Mouse (Mus musculus) forebrain, embryonic 11.5 days (tissue): ENCODE data around the gene Gm6525. TPM values are rescaled to one million over a fixed set of nuclear protein-coding genes. Genes with fewer than 3 reads are reported as not detected.

Experiments
- ATAC-seq: fragments of 200-750 bp; cut with Nextera tagmentation; replicated peaks from 2 replicates; pipeline ENCODE4 v1.8.0; 2017; ENCODE audit warnings: moderate TSS enrichment; ENCODE audit not compliant: low FRiP score
- DNase-seq: peaks from one replicate; pipeline ENCODE4 v3.0.0-alpha.2; 2017; ENCODE audit warnings: low spot score
- H3K27ac ChIP-seq: fragments of 300-500 bp; sonication (generic); 2 replicates; pipeline ENCODE4 v1.5.1; 2014; ENCODE audit warnings: low read depth, low read length
- H3K27me3 ChIP-seq: fragments of 300-500 bp; sonication (generic); 2 replicates; pipeline ENCODE4 v1.6.1; 2014; ENCODE audit warnings: mild to moderate bottlenecking, low read length, mixed read lengths; ENCODE audit not compliant: control insufficient read depth, insufficient read depth
- H3K36me3 ChIP-seq: fragments of 300-500 bp; sonication (generic); 2 replicates; pipeline ENCODE4 v1.6.1; 2014; ENCODE audit warnings: mild to moderate bottlenecking, low read length, moderate library complexity, mixed read lengths; ENCODE audit not compliant: control insufficient read depth, insufficient read depth
- H3K4me1 ChIP-seq: fragments of 300-500 bp; sonication (generic); replicated peaks from 2 replicates; pipeline ENCODE4 v1.6.1; 2014; ENCODE audit warnings: low read length, mixed read lengths; ENCODE audit not compliant: control insufficient read depth, insufficient read depth
- H3K4me2 ChIP-seq: fragments of 300-500 bp; sonication (generic); 2 replicates; pipeline ENCODE4 v1.6.1; 2014; ENCODE audit warnings: low read depth, mild to moderate bottlenecking, low read length, moderate library complexity, mixed read lengths; ENCODE audit not compliant: severe bottlenecking
- H3K4me3 ChIP-seq: fragments of 300-500 bp; sonication (generic); 2 replicates; pipeline ENCODE4 v1.5.1; 2014; ENCODE audit warnings: low read depth, low read length
- H3K9ac ChIP-seq: fragments of 300-500 bp; sonication (generic); 2 replicates; pipeline ENCODE4 v1.6.1; 2014; ENCODE audit warnings: low read length
- H3K9me3 ChIP-seq: fragments of 300-500 bp; sonication (generic); 2 replicates; pipeline ENCODE4 v1.6.1; 2016; ENCODE audit warnings: low read length, mixed read lengths; ENCODE audit not compliant: control insufficient read depth
- WGBS: fragments of 180-500 bp; shearing (Covaris S2); extraction: QIAGEN DNeasy Blood & Tissue Kit; methylation state at CpG from one replicate; pipeline ENCODE4 v1.1.7; 2014; 5-methylcytosine and 5-hydroxymethylcytosine counted together
- polyA plus RNA-seq: library from polyadenylated mRNA; unstranded; fragments of >200 nt; fragmentation: Nextera tagmentation; extraction: Ambion mirVana; gene quantifications from 2 replicates; pipeline ENCODE4 v1.2.1, GENCODE M21; 2014

The Gm6525 gene
- polyA plus RNA-seq, 1 experiment from 2014 or later: 0.43 TPM

DNA sequence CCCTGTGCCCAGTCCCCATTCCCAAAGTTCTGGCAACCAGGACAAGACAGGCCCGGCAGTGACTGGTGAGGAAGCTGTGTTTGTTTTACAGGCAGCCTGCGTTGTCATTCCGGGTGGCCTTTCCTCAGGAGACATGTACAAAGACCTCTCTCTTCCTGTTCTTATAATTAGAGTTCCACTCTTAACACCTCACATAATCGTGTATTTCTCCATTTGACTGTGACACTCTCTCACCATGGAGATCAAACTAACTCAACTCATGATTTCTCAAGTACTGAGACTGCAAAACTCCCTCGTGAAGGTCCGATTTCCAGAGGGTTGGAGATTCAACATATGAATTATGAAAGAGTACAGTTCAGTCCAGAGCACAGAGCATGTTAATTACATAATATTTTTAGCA is 38.0 kb upstream of the Gm6525 start:
- DNase-seq (no peak), ATAC-seq (no peak)
- no peaks in the 10 kb centered on the region for H3K27me3 ChIP-seq
- no peak overlapping the region for H3K4me3 ChIP-seq
- no peak overlapping the region for H3K27ac ChIP-seq
- H3K9ac ChIP-seq: no peak overlapping the region
- 83% methylated on average over 6 of the region's 6 CpGs for WGBS
- H3K4me2 ChIP-seq: no peak overlapping the region
- H3K4me1 ChIP-seq: no peaks in the 10 kb centered on the region
- no peaks in the 10 kb centered on the region for H3K36me3 ChIP-seq
- no peaks in the 10 kb centered on the region for H3K9me3 ChIP-seq

DNA sequence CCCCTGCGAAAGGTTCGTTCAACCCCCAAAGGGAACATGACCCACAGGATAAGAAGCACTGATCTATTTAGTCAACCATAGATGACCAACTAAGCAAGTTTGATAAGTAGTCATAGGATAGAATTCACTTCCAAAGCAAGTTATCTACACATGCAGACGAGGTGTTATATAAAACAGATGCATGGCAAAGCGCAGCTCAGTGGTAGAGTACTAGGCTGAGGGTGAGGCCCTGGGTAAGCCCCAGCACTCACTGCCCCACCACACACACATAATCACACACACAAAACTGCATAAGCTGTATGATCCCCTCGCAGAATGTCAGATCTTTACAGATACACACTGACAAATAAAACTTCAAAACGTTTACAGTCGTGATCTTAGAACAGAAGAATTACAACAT is 37.4 kb upstream of the Gm6525 start:
- no peak overlapping the region for H3K27ac ChIP-seq

DNA sequence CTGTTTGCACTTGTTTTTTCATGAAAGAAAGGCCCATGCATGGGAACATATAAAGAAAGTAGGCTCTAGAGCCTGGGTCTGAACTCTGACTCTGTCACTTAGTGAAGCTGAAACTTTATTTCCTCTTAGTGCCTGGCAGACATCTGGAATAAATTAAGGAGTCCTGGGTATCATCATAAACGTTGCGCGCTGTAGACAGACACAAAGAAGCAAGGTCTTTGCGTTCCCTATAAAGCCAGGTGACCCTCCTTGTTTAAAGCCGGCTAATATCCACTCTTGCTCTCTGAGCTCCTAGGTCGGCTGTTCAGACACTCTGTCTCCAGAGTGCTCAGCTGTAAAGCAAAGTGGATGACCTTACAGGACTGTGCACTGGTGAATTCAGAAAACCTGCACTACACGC is 33.0 kb upstream of the Gm6525 start:
- ATAC-seq (no peak), DNase-seq (no peak)
- no peaks in the 10 kb centered on the region for H3K36me3 ChIP-seq
- no peaks in the 10 kb centered on the region for H3K9me3 ChIP-seq
- no peaks in the 10 kb centered on the region for H3K27me3 ChIP-seq
- 75% methylated on average over 7 of the region's 7 CpGs for WGBS
- H3K4me2 ChIP-seq: no peak overlapping the region
- no peaks in the 10 kb centered on the region for H3K4me1 ChIP-seq
- no peak overlapping the region for H3K9ac ChIP-seq
- H3K27ac ChIP-seq: no peak overlapping the region
- no peak overlapping the region for H3K4me3 ChIP-seq

More for the DNA sequence above, 37.4 kb upstream of the Gm6525 start:
- no peaks in the 10 kb centered on the region for H3K36me3 ChIP-seq
- DNase-seq: no peak
- no peak overlapping the region for H3K4me2 ChIP-seq
- H3K27me3 ChIP-seq: no peaks in the 10 kb centered on the region
- H3K4me1 ChIP-seq: no peaks in the 10 kb centered on the region
- H3K9ac ChIP-seq: no peak overlapping the region
- WGBS: 86% methylated on average over 7 of the region's 7 CpGs
- no peak for ATAC-seq
- no peak overlapping the region for H3K4me3 ChIP-seq
- no peaks in the 10 kb centered on the region for H3K9me3 ChIP-seq

DNA sequence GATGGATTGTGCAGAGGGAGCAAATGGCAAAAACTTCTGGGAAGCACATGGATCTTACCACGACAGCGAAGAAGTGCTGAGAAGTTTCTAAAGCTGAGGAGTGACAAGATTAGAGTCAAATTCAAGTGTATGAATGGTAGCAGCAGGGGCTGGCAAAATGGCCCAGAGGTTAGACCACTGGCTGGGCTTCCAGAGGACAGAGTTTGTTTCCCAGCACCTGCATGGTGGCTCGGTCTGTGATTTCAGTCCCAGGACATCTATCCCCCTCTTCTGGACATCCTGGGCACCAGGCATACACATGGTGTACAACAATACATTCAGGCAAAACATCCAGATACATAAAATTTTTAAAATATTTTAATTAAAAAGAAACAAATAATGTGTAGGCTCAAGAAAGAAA is 24.1 kb upstream of the Gm6525 start:
- DNase-seq: no peak
- Histone ChIP-seq H3K9ac (no peak overlapping the region), H3K4me1 (no peaks in the 10 kb centered on the region), H3K9me3 (no peaks in the 10 kb centered on the region; the same call in 1 of the 2 replicates), H3K4me2 (no peak overlapping the region), H3K27ac (no peak overlapping the region), H3K27me3 (no peaks in the 10 kb centered on the region), H3K36me3 (no peaks in the 10 kb centered on the region), H3K4me3 (no peak overlapping the region)
- WGBS: 92% methylated on average over 3 of the region's 3 CpGs
- ATAC-seq: no peak

DNA sequence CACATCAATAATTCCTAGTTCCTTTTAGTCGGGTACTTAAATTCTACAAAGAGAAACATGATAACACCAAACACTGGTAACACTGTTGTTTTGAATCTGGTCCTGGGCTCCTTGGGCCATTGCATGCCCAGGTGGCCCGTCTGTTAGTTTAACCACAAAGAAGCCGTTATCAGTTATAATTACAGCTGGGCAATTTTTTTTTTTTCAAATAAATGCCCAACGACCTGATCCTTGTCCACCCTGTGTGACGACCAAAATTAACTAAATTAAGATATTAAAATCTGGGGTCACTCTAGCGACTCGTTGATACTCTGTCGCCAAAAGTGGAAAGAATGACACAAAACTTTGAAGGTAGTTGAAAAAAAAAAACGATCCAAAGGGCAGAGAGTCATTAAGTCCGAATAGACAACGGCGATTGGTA is 19.2 kb upstream of the Gm6525 start:
- Histone ChIP-seq H3K4me2 (peak overlapping the region; percentile 98; the same call in 1 of the 2 replicates), H3K27ac (no peak overlapping the region), H3K4me3 (peak overlapping the region; percentile 48), H3K27me3 (no peaks in the 10 kb centered on the region), H3K9ac (no peak overlapping the region), H3K36me3 (no peaks in the 10 kb centered on the region), H3K4me1 (no peaks in the 10 kb centered on the region), H3K9me3 (no peaks in the 10 kb centered on the region)
- WGBS: 15% methylated on average over 12 of the region's 12 CpGs
- ATAC-seq (no peak), DNase-seq (no peak)

DNA sequence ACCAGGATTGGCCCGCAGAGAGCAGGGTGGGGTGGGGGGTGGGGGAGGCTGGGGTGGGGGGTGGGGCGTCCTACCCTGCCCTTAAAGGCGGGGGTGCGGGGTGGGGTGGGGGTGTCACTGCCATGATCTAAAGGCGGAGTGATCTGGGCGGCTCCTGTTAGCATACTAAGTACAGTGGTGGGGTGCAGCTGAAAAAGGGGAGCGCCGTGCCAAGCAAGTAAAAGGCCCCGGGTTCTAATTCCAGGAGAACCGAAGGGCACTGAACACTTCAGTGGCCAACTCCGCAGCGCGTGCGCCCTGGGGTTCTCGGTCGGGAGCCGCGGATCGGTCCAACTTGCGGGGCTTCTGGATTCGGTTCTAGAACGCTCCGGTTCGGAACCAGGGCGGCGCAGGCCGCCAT is 18.8 kb upstream of the Gm6525 start:
- H3K9ac ChIP-seq: peak overlapping the region; percentile 76
- under 1% methylated on average over 27 of the region's 27 CpGs for WGBS
- no peaks in the 10 kb centered on the region for H3K36me3 ChIP-seq
- no peaks in the 10 kb centered on the region for H3K27me3 ChIP-seq
- peak overlapping the region; percentile 98 for H3K4me2 ChIP-seq
- no peak overlapping the region for H3K27ac ChIP-seq
- peak; percentile 53 for ATAC-seq
- H3K9me3 ChIP-seq: no peaks in the 10 kb centered on the region
- no peak for DNase-seq
- H3K4me3 ChIP-seq: peak overlapping the region; percentile 48
- no peaks in the 10 kb centered on the region for H3K4me1 ChIP-seq

DNA sequence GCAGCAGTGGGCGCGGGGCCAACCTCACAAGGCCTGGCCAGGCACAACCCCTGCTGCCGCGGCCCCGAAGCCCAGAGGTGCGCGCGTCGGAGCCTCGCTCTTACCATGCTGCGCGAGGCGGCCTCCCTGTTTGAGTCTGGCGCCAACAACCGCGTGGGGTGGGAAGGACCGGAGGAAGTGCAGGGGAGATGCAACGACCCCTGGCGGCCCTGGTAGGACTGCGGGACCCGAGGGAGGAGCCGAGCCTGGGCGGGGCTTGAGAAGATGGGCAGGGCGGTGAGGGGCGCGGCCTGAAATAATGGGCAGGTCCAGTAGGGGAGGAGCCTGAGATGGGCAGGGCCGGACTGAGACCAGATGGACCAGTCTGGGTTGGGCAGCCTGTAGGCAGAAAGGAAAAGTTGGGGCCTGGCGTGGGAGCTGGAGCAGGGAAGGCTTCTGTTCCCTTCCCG is 18.3 kb upstream of the Gm6525 start, which contains the start of gene Mnd1:
Gene Mnd1, minus strand, starts transcription at position 229 of the 449 bp plus-strand sequence.
- H3K4me2 ChIP-seq: peak within 1 kb of the TSS; percentile 98
- no peaks in the 10 kb centered on the region for H3K9me3 ChIP-seq
- H3K9ac ChIP-seq: peak within 1 kb of the TSS; percentile 76
- ATAC-seq (peak; percentile 100), DNase-seq (peak; percentile 100)
- peak within 1 kb of the TSS; percentile 48 for H3K4me3 ChIP-seq
- H3K4me1 ChIP-seq: no peaks in the 10 kb centered on the region
- H3K36me3 ChIP-seq: no peaks in the 10 kb centered on the region
- under 1% methylated on average over 29 of the region's 29 CpGs for WGBS
- no peak within 1 kb of the TSS for H3K27ac ChIP-seq
- no peaks in the 10 kb centered on the region for H3K27me3 ChIP-seq

DNA sequence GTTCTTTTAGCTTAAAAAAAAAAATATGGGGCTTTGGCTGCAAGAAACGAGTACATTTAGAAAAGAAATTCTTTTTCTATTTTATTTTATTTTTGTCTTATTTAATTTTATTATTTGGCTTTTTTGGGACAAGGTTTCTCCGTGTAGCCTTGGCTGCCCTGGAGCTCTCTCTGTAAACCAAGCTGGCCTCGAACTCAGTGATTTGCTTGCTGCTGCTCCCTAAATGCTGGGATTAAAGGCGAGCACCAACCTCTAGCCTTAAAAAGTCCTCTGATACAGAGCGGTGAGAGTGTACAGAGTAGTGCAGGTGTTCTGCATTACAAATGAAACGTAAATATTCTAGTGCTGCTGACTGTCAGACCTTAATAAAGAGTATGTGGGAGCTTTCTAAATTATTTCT is 17.8 kb upstream of the Gm6525 start:
- no peak for DNase-seq
- Histone ChIP-seq H3K4me2 (peak overlapping the region; percentile 98; the same call in 1 of the 2 replicates), H3K27ac (no peak overlapping the region), H3K4me3 (no peak overlapping the region), H3K27me3 (no peaks in the 10 kb centered on the region), H3K4me1 (no peaks in the 10 kb centered on the region), H3K9me3 (no peaks in the 10 kb centered on the region), H3K36me3 (no peaks in the 10 kb centered on the region), H3K9ac (no peak overlapping the region)
- no peak for ATAC-seq
- WGBS: 55% methylated on average over 6 of the region's 6 CpGs

DNA sequence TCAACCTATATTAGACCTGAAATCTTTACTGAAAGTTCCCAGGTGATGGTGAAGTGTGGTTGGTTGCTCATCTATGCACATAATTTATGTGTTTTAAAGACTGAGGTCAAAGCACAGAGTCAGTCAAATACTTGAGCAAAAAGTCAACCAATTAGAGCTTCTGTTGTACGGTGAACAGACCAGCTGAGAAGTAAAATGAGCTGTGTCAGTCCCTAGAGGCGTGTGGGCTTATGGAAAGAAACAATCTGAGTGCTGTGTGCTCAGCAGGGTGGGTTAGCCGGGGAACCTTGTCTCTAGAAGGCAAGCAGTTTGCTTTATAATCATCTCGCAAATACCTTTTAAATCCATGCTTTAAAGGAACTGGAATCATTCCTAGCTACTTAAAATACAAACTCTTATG is 16.9 kb upstream of the Gm6525 start:
- ATAC-seq: no peak
- WGBS: 49% methylated on average over 4 of the region's 4 CpGs
- H3K4me1 ChIP-seq: no peaks in the 10 kb centered on the region
- H3K4me2 ChIP-seq: no peak overlapping the region
- H3K9ac ChIP-seq: no peak overlapping the region
- no peak overlapping the region for H3K27ac ChIP-seq
- no peaks in the 10 kb centered on the region for H3K27me3 ChIP-seq
- no peak for DNase-seq
- no peaks in the 10 kb centered on the region for H3K9me3 ChIP-seq
- no peaks in the 10 kb centered on the region for H3K36me3 ChIP-seq
- no peak overlapping the region for H3K4me3 ChIP-seq
